Mouse (Mus musculus) small intestine, adult 2 months (tissue): ENCODE results near the gene Sap30bp. TPM values are rescaled to one million over a fixed set of nuclear protein-coding genes. Genes with fewer than 3 reads are reported as not detected.

Source experiments
- H3K27ac ChIP-seq: fragments of 200-500 bp; 2 replicates; pipeline ENCODE4 v1.5.1; 2012; ENCODE audit warnings: low read depth, low read length, control low read depth, inconsistent platforms; ENCODE audit not compliant: insufficient read depth
- H3K27me3 ChIP-seq: fragments of 200-500 bp; 2 replicates; pipeline ENCODE4 v1.6.1; 2012; ENCODE audit warnings: mild to moderate bottlenecking, moderate library complexity, low read length, inconsistent platforms; ENCODE audit not compliant: control insufficient read depth, insufficient read depth
- H3K36me3 ChIP-seq: fragments of 200-500 bp; 2 replicates; pipeline ENCODE4 v1.6.1; 2012; ENCODE audit warnings: mild to moderate bottlenecking, low read length, control low read depth, inconsistent platforms; ENCODE audit not compliant: control insufficient read depth, insufficient read depth
- H3K4me1 ChIP-seq: fragments of 200-500 bp; 2 replicates; pipeline ENCODE4 v1.6.1; 2012; ENCODE audit warnings: low read length, inconsistent platforms, mixed read lengths; ENCODE audit not compliant: control insufficient read depth, insufficient read depth, insufficient read length
- H3K4me3 ChIP-seq: fragments of 200-500 bp; 2 replicates; pipeline ENCODE4 v1.5.1; 2012; ENCODE audit warnings: low read depth, mild to moderate bottlenecking, control low read depth, inconsistent platforms, low read length, moderate library complexity
- CTCF ChIP-seq: fragments of 200-500 bp; IDR thresholded peaks from 2 replicates; pipeline ENCODE4 v1.5.1; 2012; ENCODE audit warnings: low read depth, mild to moderate bottlenecking, control low read depth, inconsistent platforms, low read length, moderate library complexity, mixed read lengths; ENCODE audit not compliant: insufficient replicate concordance, insufficient read length; ENCODE audit errors: extremely low read depth
- POLR2A ChIP-seq: fragments of 200-500 bp; IDR thresholded peaks from 2 replicates; pipeline ENCODE4 v1.6.1; 2012; ENCODE audit warnings: low read depth, mild to moderate bottlenecking, control low read depth, inconsistent platforms, low read length, moderate library complexity
- WGBS: fragments of 180-500 bp; shearing (Covaris S2); methylation state at CpG from one replicate; pipeline ENCODE4 v1.1.7; 2018; 5-methylcytosine and 5-hydroxymethylcytosine counted together
- polyA plus RNA-seq: library from polyadenylated mRNA; depleted of rRNA; stranded (reverse); fragments of >200 nt; gene quantifications from 2 replicates; pipeline ENCODE4 v1.2.3, GENCODE M21; 2012; rRNA removed

Sap30bp gene
- polyA plus RNA-seq, 1 experiment: 27.1 TPM

DNA sequence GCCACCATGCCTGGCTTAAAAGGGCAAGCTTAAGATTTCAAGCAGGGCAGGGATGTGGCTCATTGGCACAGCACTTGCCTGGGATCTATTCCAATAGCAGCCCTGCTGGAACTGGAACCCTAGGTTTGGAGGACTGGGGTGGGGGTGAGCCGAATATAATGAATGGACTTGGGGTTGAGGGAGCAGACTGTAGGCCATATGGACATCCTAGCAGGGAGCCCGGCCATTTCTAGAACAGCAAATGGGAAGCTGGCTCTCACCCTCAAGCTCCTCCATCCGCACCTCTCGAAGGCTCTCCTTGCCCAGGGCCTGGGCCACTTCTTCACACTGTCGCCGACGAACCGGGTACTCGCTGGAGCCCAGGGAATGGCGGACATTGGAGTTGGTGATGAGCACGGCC, 76.6 kb downstream of the Sap30bp start:
- WGBS: 95% methylated on average over 11 of the region's 11 CpGs
- H3K4me3 ChIP-seq: no peak overlapping the region
- H3K36me3 ChIP-seq: peaks cover 24% of the 10 kb centered on the region
- no peak overlapping the region for H3K27ac ChIP-seq
- peaks cover 31% of the 10 kb centered on the region for H3K4me1 ChIP-seq
- no peak for TF ChIP-seq CTCF
- TF ChIP-seq POLR2A: no peak
- H3K27me3 ChIP-seq: no peaks in the 10 kb centered on the region

GRCm38 (mm10) chr11:116010146-116010545, 77.1 kb downstream of the Sap30bp start:
- WGBS: 91% methylated on average over 8 of the region's 8 CpGs
- TF ChIP-seq CTCF (no peak), POLR2A (no peak)
- Histone ChIP-seq H3K4me3 (no peak overlapping the region), H3K36me3 (peaks cover 24% of the 10 kb centered on the region), H3K4me1 (peaks cover 26% of the 10 kb centered on the region), H3K27ac (no peak overlapping the region), H3K27me3 (no peaks in the 10 kb centered on the region)

- WGBS: 83% methylated on average over 5 of the region's 5 CpGs
- Histone ChIP-seq H3K36me3 (peaks cover 24% of the 10 kb centered on the region), H3K27ac (no peak overlapping the region), H3K4me1 (peaks cover 18% of the 10 kb centered on the region), H3K27me3 (no peaks in the 10 kb centered on the region), H3K4me3 (no peak overlapping the region)
- TF ChIP-seq POLR2A: no peak
- TF ChIP-seq CTCF: no peak
Measured at GRCm38 (mm10) chr11:116010948-116011347, 77.9 kb downstream of the Sap30bp start.

DNA sequence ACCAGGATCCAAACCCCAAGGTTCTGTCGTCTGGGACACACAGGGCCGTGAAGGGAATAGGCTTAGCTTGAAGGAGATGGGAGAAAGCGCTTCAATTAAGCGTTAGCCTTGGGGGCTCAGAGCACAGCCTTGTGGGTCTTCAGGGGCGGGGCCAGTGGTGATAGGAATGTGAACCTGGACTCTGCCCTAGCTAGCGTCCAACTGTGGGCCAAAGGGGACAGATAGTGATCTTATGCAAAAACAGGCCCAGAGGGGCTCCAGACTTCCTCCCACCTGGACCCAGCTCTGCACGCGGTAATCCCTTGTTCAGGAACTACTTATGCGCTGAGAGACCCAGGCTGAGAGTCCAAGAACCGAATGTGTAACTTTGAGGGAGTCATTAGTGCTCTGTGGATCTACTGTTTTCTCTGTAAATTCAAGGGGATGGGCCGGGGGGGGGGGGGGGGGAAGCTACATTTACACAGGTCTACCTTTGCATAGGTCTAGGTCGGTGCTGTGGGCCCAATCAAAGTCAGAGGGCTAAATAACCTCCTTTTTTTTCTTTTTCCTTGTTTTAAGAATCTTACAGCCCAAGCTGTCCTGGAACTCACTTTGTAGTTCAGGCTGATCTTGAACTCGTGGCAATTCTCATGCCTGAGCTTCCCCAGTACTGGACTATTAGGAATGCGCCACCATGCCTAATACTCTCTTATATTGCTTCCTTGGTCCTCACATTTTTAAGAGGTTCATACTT, 78.6 kb downstream of the Sap30bp start:
- no peak overlapping the region for H3K27ac ChIP-seq
- H3K27me3 ChIP-seq: no peaks in the 10 kb centered on the region
- 31% methylated on average over 14 of the region's 14 CpGs for WGBS
- TF ChIP-seq CTCF: no peak
- no peak for TF ChIP-seq POLR2A
- peak overlapping the region; percentile 81 for H3K4me3 ChIP-seq
- H3K36me3 ChIP-seq: peaks cover 24% of the 10 kb centered on the region
- peaks cover 16% of the 10 kb centered on the region for H3K4me1 ChIP-seq

DNA sequence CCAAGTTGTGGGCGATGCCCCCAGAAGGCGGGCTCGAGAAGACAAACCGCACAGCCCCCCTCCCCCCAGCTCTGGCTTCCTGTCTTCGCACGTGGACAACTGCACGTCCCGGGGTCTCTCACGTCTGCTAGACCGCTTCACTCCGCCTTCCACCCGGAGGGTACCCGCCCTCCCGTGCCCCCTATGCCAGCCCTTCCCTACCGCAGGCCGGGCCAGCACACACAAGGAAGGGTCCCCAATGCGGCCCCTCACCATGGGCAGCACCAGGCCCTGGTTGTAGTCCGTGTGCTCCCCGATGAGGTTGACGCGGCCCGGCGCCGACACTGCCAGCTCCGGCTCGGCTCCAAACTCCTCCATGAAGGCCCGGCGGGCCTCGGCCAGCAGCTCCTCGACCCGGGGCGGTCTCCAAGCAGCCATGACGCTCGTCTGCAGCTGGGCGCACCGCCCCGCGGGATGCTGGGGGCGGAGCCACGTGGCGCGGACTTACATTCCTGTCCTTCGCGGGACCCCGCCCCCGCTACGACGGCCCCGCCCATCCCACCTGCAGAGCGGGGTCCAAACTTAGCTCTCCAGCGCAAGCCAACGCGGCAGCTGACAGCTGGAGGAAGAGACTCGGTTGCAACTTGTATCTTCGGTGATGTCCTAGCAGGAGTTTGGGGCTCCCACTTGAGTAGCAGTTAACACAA, 79.3 kb downstream of the Sap30bp start, which contains the start of gene Galk1:
Gene Galk1, minus strand, starts transcription at position 458 of the 686 bp plus-strand sequence.
- Histone ChIP-seq H3K36me3 (peaks cover 17% of the 10 kb centered on the region), H3K4me3 (peak within 1 kb of the TSS; percentile 81), H3K27me3 (no peaks in the 10 kb centered on the region), H3K4me1 (peaks cover 16% of the 10 kb centered on the region), H3K27ac (peak within 1 kb of the TSS; percentile 29; the same call in 1 of the 2 replicates)
- WGBS: 1% methylated on average over 55 of the region's 55 CpGs
- peak; percentile 72 for TF ChIP-seq POLR2A
- no peak for TF ChIP-seq CTCF

- H3K27ac ChIP-seq: no peak overlapping the region
Measured at GRCm38 (mm10) chr11:116014821-116015220, 81.7 kb downstream of the Sap30bp start.

More at GRCm38 (mm10) chr11:116014821-116015220, 81.7 kb downstream of the Sap30bp start:
- Histone ChIP-seq H3K4me3 (no peak overlapping the region), H3K4me1 (peaks cover 16% of the 10 kb centered on the region), H3K36me3 (0 out of 2 replicates have a peak, but pooled peaks cover under 1% of the 10 kb centered on the region), H3K27me3 (no peaks in the 10 kb centered on the region)
- TF ChIP-seq POLR2A: no peak
- no peak for TF ChIP-seq CTCF
- 21% methylated on average over 8 of the region's 8 CpGs for WGBS

Other genes with a start within 250 kb of the Sap30bp start
- 13.0 and 34.8 TPM in 2 replicates for gene Grb2, start 224.7 kb upstream of the Sap30bp start, polyA plus RNA-seq
- gene Tmem94, start 167.8 kb upstream of the Sap30bp start, polyA plus RNA-seq: 48.2 and 132 TPM in 2 replicates
- gene Caskin2, start 119.6 kb upstream of the Sap30bp start, polyA plus RNA-seq: 26.1 and 52.6 TPM in 2 replicates
- 24.3 and 40.8 TPM in 2 replicates for gene Tsen54, start 118.6 kb upstream of the Sap30bp start, polyA plus RNA-seq
- gene Llgl2, start 109.2 kb upstream of the Sap30bp start, polyA plus RNA-seq: 140 and 268 TPM in 2 replicates
- 539 and 1,655 TPM in 2 replicates for gene Myo15b, start 74.9 kb upstream of the Sap30bp start, polyA plus RNA-seq
- 0.72 and 2.2 TPM in 2 replicates for gene Smim5, start 33.3 kb upstream of the Sap30bp start, polyA plus RNA-seq
- gene Smim6, start 21.3 kb upstream of the Sap30bp start, polyA plus RNA-seq: 8.8 and 9.7 TPM in 2 replicates
- gene Recql5, start 195 bp downstream of the Sap30bp start, polyA plus RNA-seq: 5.8 and 9.2 TPM in 2 replicates
- gene Itgb4, start 41.4 kb downstream of the Sap30bp start, polyA plus RNA-seq: 53.2 and 133 TPM in 2 replicates
- 39.5 and 53.3 TPM in 2 replicates for gene Galk1, start 79.4 kb downstream of the Sap30bp start, polyA plus RNA-seq
- gene H3f3b, start 94.7 kb downstream of the Sap30bp start, polyA plus RNA-seq: 48.6 and 118 TPM in 2 replicates
- gene Unk, start 97.0 kb downstream of the Sap30bp start, polyA plus RNA-seq: 10.4 and 21.5 TPM in 2 replicates
- gene Unc13d, start 144.7 kb downstream of the Sap30bp start, polyA plus RNA-seq: 5.8 and 7.1 TPM in 2 replicates
- 139 and 334 TPM in 2 replicates for gene Wbp2, start 153.7 kb downstream of the Sap30bp start, polyA plus RNA-seq
- gene Trim47, start 193.9 kb downstream of the Sap30bp start, polyA plus RNA-seq: 28.3 and 28.5 TPM in 2 replicates
- 11.9 and 13.3 TPM in 2 replicates for gene Trim65, start 197.8 kb downstream of the Sap30bp start, polyA plus RNA-seq
- gene Mrpl38, start 205.6 kb downstream of the Sap30bp start, polyA plus RNA-seq: 36.4 and 40.1 TPM in 2 replicates
- gene Fbf1, start 234.9 kb downstream of the Sap30bp start, polyA plus RNA-seq: 5.0 and 6.5 TPM in 2 replicates